Mouse (Mus musculus): ENCODE data around the gene Slc13a2. TPM values are rescaled to one million over a fixed set of nuclear protein-coding genes. Genes with fewer than 3 reads are reported as not detected.

Gene Slc13a2
- polyA plus RNA-seq, 1 experiment from 2014 or later, result not detected

DNA sequence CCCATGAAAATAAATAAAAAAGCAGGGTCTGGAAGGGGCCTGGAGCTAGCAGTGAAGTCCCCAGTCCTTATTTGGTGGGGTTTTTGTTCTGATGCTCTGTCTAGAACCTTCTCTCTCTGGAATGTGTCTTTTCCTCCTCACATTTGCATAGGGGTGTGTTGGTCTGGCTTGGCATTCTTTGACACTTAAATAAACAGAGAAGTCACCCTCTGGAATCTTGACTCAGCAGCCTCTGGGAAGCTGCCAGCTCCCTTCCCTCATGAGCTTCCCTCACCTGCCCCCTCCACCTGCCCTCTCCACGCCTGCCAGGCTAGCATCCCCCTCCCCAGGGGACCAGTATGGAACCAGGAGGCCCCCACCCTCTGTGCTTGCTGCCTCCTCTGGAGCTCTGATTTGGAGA lies 51.6 kb downstream of the Slc13a2 start:
- H3K9ac ChIP-seq, result no peak overlapping the region
- no peaks in the 10 kb centered on the region for H3K9me3 ChIP-seq (replicated peaks)
- H3K27me3 ChIP-seq, result 0 out of 2 replicates have a peak, but pooled peaks cover 2% of the 10 kb centered on the region
- no peaks in the 10 kb centered on the region for H3K36me3 ChIP-seq
- no peak for ATAC-seq (ENCODE audit: low read depth)
- H3K27ac ChIP-seq, result no peak overlapping the region
- no peak overlapping the region for H3K4me3 ChIP-seq (replicated peaks)
- 32% methylated on average over 1 of the region's 1 CpGs for WGBS (ENCODE audit: insufficient replicate concordance)
- no peak overlapping the region for H3K4me2 ChIP-seq
- 0 out of 2 replicates have a peak, but pooled peaks cover 3% of the 10 kb centered on the region for H3K4me1 ChIP-seq (replicated peaks)
- no peak for DNase-seq

DNA sequence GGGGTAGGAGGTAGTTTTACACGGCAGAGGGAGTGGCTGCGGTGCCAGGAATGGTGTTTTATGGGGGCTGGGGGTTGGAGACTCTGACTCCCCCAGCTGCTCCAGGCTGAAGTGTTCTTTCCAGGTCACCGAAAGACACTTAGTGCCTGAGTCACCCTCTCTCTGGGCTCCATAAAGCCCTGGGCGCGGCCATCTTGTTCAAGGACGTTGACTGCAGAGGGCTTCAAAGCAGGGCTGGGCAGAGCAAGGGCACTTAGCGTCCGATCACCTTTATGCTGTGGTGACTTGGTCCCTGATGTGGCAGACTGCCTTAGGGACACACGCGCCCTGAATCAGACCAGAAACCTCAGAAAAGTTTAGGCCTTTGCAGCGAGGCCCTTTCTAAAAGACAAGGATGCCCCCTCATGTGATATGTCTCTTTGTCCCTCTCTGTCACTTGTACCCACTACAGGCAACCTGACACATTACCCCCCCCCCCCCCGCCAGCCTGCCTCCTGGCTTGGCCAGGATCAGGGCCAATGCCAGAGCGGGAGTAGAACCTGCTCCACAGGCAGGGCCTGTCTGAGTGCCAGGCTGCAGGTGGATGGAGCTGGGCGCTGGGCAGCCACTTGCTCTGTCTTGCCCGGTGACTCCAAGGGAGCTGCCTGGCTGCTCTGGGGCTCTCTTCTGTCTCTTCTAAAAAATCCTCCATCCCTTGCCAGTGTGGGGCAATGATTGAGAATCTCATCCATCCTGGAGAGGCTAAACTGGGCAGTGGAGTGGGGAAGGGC lies 54.4 kb downstream of the Slc13a2 start:
- Histone ChIP-seq H3K36me3 (no peaks in the 10 kb centered on the region), H3K27me3 (0 out of 2 replicates have a peak, but pooled peaks cover 2% of the 10 kb centered on the region), H3K27ac (no peak overlapping the region), H3K9me3 (replicated peaks) (no peaks in the 10 kb centered on the region), H3K4me2 (no peak overlapping the region), H3K4me3 (replicated peaks) (no peak overlapping the region), H3K9ac (no peak overlapping the region), H3K4me1 (replicated peaks) (0 out of 2 replicates have a peak, but pooled peaks cover under 1% of the 10 kb centered on the region)
- DNase-seq (no peak), ATAC-seq (ENCODE audit: low read depth) (no peak)
- 73% methylated on average over 15 of the region's 15 CpGs for WGBS (ENCODE audit: insufficient replicate concordance)

DNA sequence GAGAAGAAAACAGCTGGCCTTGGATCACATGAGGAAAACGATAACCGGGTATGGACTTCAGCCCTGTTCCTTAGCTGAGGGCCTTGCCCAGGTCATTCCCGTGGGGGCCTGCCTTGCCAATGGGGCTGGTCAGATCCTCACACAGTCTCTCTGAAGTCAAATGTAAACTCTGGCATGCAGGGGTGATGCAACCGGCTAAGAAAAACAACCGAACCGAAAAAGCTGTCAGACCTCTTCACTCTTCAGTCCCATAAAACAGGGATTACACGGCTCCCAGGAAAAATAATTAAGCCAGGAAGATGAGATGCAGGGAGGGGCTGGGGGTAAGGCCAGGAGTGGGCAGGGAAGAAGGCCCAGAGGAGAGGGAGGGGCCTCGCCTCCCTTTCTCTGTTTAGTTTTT lies 57.9 kb downstream of the Slc13a2 start:
- DNase-seq, result no peak
- Histone ChIP-seq H3K27me3 (no peaks in the 10 kb centered on the region), H3K27ac (no peak overlapping the region), H3K4me1 (replicated peaks) (peaks cover 6% of the 10 kb centered on the region), H3K9ac (no peak overlapping the region), H3K4me3 (replicated peaks) (no peak overlapping the region), H3K9me3 (replicated peaks) (no peaks in the 10 kb centered on the region), H3K4me2 (no peak overlapping the region), H3K36me3 (no peaks in the 10 kb centered on the region)
- no peak for ATAC-seq (ENCODE audit: low read depth)
- WGBS (ENCODE audit: insufficient replicate concordance), result 48% methylated on average over 8 of the region's 8 CpGs

DNA sequence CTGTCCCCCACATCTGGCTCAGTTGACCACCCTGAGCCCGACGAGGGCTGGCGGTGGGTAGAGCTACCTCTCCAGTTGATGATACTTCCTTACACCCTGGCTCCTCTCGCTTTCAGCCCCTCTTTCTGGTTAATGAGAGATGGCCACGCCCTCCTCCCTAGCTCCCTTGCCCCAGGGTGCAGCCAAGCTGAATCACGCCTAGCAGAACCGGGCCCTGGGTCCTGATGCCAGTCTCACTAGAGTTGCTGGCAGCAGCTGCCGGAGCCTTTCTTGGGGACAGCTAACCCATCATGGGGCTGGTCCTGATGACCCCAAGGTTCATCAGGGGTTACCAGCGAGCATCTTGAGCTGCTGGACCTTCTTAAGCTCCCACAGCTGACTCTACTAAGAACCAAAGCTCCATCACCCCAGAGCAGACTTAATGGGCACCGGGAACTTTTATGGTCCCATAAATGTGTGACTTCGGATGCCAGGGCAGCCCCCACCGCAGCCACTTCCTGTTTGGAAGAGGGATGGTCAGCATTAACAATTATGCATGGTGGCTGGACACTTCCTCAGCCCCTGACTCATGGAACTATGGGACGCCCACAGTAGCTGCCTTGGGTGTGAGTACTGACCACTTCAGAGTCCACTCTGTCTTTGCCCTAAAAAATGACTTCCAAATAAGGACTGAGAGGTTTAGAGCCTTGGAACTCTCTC lies 58.6 kb downstream of the Slc13a2 start:
- no peak overlapping the region for H3K4me2 ChIP-seq
- no peak overlapping the region for H3K4me3 ChIP-seq (replicated peaks)
- no peak overlapping the region for H3K9ac ChIP-seq
- no peaks in the 10 kb centered on the region for H3K9me3 ChIP-seq (replicated peaks)
- no peaks in the 10 kb centered on the region for H3K36me3 ChIP-seq
- DNase-seq (no peak), ATAC-seq (ENCODE audit: low read depth) (no peak)
- no peaks in the 10 kb centered on the region for H3K27me3 ChIP-seq
- WGBS (ENCODE audit: insufficient replicate concordance), result 64% methylated on average over 13 of the region's 13 CpGs
- peaks cover 9% of the 10 kb centered on the region for H3K4me1 ChIP-seq (replicated peaks)
- H3K27ac ChIP-seq, result no peak overlapping the region

DNA sequence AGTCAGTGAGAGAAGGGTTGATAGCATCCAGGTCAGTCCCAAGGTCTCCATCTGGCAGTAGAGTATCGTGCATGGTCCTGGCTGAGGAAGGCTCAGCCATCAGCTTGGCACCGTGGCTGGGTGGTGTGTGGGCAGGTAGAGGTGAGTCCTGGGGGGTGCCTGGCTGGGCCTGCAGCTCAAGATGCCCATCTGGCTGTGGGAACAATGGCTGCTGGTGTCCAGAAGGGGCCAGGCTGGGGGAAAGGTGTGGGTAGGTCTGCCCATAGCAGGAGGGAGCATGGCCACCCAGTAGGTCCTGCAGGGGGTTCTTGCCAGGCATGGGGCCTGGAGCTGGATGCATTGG lies 61.3 kb downstream of the Slc13a2 start:
- no peak overlapping the region for H3K27ac ChIP-seq
- H3K4me2 ChIP-seq, result peak overlapping the region; percentile 71
- H3K27me3 ChIP-seq, result no peaks in the 10 kb centered on the region
- ATAC-seq (ENCODE audit: low read depth) (peak; percentile 24), DNase-seq (no peak)
- H3K9ac ChIP-seq, result no peak overlapping the region
- no peaks in the 10 kb centered on the region for H3K36me3 ChIP-seq
- 56% methylated on average over 2 of the region's 2 CpGs for WGBS (ENCODE audit: insufficient replicate concordance)
- peaks cover 13% of the 10 kb centered on the region for H3K4me1 ChIP-seq (replicated peaks)
- H3K4me3 ChIP-seq (replicated peaks), result peak overlapping the region; percentile 56; the same call in 1 of the 2 replicates
- no peaks in the 10 kb centered on the region for H3K9me3 ChIP-seq (replicated peaks)

DNA sequence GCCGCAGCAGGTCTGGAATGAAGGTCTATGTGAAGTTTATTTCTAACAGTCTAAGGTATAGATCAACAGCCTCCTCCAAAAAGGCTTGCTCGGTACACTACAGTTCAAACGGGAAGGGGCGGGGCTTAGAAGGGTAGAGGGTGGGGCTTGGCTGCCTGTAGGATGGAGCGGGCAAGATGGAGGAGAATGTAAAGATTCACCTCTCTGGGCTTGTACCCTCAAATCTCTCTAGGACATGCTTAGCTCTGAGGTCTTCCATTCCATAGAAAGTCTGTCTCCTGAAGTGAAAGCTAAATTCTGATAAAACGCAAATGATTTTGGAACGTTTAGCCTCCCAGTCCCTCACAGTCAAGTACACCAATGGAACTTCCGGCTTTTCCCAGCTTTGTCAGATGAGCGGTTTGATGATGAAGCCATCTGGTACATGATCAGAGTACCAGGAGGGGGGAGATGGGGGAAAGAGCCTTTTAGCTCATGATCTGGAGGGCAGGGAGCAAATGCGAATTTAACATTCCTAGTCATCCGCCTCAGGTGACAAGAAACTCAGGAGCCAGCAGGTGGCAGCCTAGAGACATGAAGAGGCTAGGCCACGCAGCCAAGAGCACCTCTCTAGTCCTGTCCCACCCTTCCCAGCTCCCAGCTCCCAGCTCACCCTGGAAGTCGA lies 61.8 kb downstream of the Slc13a2 start:
- H3K36me3 ChIP-seq, result no peaks in the 10 kb centered on the region
- WGBS (ENCODE audit: insufficient replicate concordance), result 7% methylated on average over 13 of the region's 13 CpGs
- no peaks in the 10 kb centered on the region for H3K9me3 ChIP-seq (replicated peaks)
- no peaks in the 10 kb centered on the region for H3K27me3 ChIP-seq
- H3K27ac ChIP-seq, result no peak overlapping the region
- H3K4me3 ChIP-seq (replicated peaks), result peak overlapping the region; percentile 56
- H3K4me2 ChIP-seq, result peak overlapping the region; percentile 71
- H3K9ac ChIP-seq, result 0 out of 2 replicates have a peak overlapping the region, but pooled peaks have one; percentile 2
- DNase-seq, result peak; percentile 65
- peaks cover 13% of the 10 kb centered on the region for H3K4me1 ChIP-seq (replicated peaks)
- peak; percentile 76 for ATAC-seq (ENCODE audit: low read depth)

DNA sequence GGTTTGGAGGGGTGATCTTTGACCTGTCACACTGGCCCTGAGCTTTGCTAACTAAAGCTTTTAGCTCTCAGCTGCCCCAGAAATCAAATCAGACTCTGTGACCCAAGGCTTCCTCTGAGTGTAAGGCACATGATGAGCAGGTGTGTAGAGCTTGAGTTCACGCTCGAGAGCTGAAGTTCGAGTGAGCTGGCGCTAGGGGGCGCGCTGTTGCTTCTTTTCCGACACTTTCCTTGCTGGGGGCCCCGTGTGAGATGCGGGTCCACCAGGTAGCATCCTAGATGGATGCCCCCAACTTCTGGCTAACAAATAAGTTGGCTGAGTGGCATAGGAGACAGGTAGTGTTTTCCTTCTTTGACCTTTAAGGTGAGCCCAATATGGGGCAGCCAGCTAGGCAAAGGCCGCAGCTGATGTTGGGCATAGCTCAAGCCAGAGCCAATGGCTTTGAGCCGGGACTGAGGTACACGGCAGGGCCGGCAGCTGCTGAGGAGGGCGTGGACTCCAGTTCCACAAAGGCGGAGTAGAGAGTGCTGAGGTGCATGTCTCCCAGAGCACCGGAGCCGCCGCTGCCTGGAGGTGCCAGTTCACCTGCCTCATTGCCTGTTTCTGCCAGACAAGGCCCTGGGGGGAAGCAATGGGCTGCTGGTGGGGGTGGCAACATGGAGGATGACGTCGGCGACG lies 63.5 kb downstream of the Slc13a2 start:
- no peaks in the 10 kb centered on the region for H3K9me3 ChIP-seq (replicated peaks)
- no peak overlapping the region for H3K4me3 ChIP-seq (replicated peaks)
- no peak overlapping the region for H3K27ac ChIP-seq
- H3K9ac ChIP-seq, result no peak overlapping the region
- ATAC-seq (ENCODE audit: low read depth), result no peak
- H3K4me1 ChIP-seq (replicated peaks), result peaks cover 13% of the 10 kb centered on the region
- H3K4me2 ChIP-seq, result no peak overlapping the region
- H3K36me3 ChIP-seq, result no peaks in the 10 kb centered on the region
- no peaks in the 10 kb centered on the region for H3K27me3 ChIP-seq
- no peak for DNase-seq
- WGBS (ENCODE audit: insufficient replicate concordance), result 23% methylated on average over 22 of the region's 22 CpGs

DNA sequence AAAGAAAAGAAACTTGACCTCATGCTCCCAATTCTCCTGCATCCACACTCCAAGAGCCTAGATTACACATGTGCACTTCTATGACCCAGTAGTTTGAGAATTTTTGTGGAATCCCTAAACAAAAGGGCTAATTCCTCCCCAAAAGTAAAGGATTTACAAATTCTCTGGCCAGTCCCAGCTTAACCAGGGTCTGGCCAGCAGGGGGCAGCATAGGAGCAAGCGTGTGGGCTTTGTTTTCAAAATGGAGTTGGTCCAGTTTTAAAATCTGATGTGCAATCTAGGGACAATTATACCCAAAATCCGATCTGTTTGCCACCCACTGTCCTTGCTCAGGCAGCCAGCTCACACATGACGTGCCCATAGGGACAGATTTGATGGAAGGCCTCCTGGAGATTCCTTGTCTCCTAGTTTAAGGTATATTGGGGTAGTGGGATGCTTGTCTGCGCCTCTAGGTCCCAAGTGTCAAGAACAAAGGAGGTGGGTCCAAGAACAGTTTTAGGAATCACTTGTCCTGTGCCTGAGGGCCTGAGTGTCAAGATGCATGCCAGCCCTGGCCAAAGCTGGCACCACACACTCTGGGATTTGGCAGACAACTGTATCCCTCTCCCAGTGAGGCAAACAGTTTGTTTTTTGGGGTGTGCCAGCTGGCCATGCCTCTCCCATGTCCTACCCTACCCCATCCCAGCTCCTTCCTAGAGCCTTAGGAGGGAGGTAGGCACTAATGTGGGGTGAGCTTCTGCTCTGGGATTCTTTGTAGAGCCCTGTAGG lies 66.4 kb downstream of the Slc13a2 start:
- 25% methylated on average over 4 of the region's 4 CpGs for WGBS (ENCODE audit: insufficient replicate concordance)
- Histone ChIP-seq H3K36me3 (no peaks in the 10 kb centered on the region), H3K4me1 (replicated peaks) (peaks cover 16% of the 10 kb centered on the region), H3K4me3 (replicated peaks) (no peak overlapping the region), H3K9me3 (replicated peaks) (no peaks in the 10 kb centered on the region), H3K27ac (no peak overlapping the region), H3K27me3 (no peaks in the 10 kb centered on the region), H3K9ac (no peak overlapping the region), H3K4me2 (no peak overlapping the region)
- DNase-seq (peak; percentile 37), ATAC-seq (ENCODE audit: low read depth) (no peak)

DNA sequence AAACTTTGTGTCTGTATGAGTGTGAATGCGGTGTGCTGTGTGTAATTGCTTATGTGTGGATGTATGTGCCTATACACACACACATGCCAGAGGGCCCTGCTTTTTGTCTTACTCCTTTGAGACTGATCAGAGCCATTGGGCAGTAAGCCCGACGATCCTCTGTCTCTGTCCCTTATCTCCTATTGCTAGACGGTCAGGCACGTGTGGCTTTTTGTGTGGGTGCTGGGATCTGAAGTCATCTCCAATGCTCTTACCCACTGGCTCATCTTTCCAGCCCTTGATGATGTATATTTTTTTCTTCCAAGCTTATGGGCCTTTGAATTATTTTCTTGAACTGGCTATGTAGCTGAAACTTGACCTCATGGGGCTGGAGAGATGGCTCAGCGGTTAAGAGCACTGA lies 67.1 kb downstream of the Slc13a2 start:
- Histone ChIP-seq H3K4me1 (replicated peaks) (peaks cover 18% of the 10 kb centered on the region), H3K27ac (no peak overlapping the region), H3K4me3 (replicated peaks) (no peak overlapping the region), H3K4me2 (no peak overlapping the region), H3K36me3 (no peaks in the 10 kb centered on the region), H3K9me3 (replicated peaks) (no peaks in the 10 kb centered on the region), H3K9ac (no peak overlapping the region), H3K27me3 (no peaks in the 10 kb centered on the region)
- ATAC-seq (ENCODE audit: low read depth) (no peak), DNase-seq (no peak)
- whole genome bisulfite sequencing (ENCODE audit: insufficient replicate concordance), result 42% methylated on average over 6 of the region's 6 CpGs

DNA sequence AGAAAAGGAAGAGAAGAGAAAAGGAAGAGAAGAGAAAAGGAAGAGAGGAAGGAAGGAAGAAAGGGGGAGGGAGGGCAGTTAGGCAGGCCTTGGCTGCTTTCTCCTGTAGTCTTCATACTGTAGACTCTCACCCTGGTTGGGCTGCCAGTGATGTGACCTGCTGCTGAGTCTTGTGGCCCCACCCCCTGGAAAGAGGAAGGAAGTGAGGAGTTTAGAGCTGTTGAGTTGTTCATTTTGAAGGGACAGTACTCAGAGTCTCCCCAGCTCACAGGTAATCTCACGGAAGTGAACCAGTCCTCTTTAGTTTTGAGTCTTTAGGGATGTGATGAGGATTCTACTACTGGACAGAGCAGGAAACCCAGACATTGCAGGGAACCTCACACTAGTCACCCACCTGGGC lies 68.9 kb downstream of the Slc13a2 start:
- Histone ChIP-seq H3K4me2 (no peak overlapping the region), H3K27me3 (no peaks in the 10 kb centered on the region), H3K4me1 (replicated peaks) (peaks cover 28% of the 10 kb centered on the region), H3K9ac (no peak overlapping the region), H3K4me3 (replicated peaks) (no peak overlapping the region), H3K27ac (no peak overlapping the region), H3K36me3 (peaks cover 10% of the 10 kb centered on the region), H3K9me3 (replicated peaks) (no peaks in the 10 kb centered on the region)
- ATAC-seq (ENCODE audit: low read depth), result no peak
- DNase-seq, result no peak
- 36% methylated on average over 1 of the region's 1 CpGs for WGBS (ENCODE audit: insufficient replicate concordance)
